In the genomic region with DNA sequence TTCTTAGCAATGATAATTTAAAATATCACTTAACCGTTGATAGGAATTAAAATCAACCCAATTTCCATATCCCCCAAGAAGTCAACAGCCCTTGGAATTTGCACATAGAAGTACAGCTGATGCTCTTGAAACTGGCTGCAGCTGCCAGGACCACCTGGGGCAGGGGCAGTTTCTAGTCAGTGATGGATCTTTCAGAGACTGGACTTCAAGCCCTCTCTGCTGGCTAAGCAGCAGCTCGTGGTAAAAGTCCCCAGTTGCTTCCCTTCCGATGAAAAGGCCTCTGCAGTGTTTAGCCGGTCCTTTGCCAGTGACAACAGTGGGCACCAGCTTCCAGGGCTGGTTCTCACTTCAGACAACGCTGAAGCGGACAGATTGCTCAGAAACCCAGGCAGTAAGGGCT, we compare ENCODE assay signal across 16 mouse cellular contexts.
DNase-seq lines count a peak whose midpoint lies in the region; ATAC-seq lines count a peak whose summit lies in the region.
"Had no signal": no experiment of that assay in that cellular context is flagged by ENCODE, and none has a peak within 500 bp of the region (broad histone marks: within the 10 kb centered on the region; RNA-seq: fewer than 3 reads in every experiment).

No protein-coding gene starts in this region.

- H3K9ac ChIP-seq in hindbrain, embryonic 13.5 days: no peak overlapping the region
- no peak overlapping the region for H3K9ac ChIP-seq in neural tube, embryonic 11.5 days (ENCODE audit: low read length)
- H3K9ac ChIP-seq in neural tube, embryonic 15.5 days (replicated peaks): no peak overlapping the region
- no peak overlapping the region for H3K9ac ChIP-seq in limb, embryonic 12.5 days (replicated peaks)
- H3K9ac ChIP-seq: forebrain, embryonic 13.5 days; forebrain, postnatal 0 days; heart, embryonic 13.5 days; hindbrain, embryonic 15.5 days had no signal

- H3K4me2 ChIP-seq in hindbrain, embryonic 13.5 days: no peak overlapping the region
- no peak overlapping the region for H3K4me2 ChIP-seq in neural tube, embryonic 11.5 days (ENCODE audit: low read depth)
- H3K4me2 ChIP-seq in neural tube, embryonic 15.5 days: no peak overlapping the region
- no peak overlapping the region for H3K4me2 ChIP-seq in limb, embryonic 12.5 days
- H3K4me2 ChIP-seq: forebrain, embryonic 13.5 days; heart, embryonic 13.5 days; hindbrain, embryonic 15.5 days had no signal

- no peaks in the 10 kb centered on the region for H3K36me3 ChIP-seq in hindbrain, embryonic 13.5 days
- H3K36me3 ChIP-seq in hindbrain, embryonic 10.5 days: no peaks in the 10 kb centered on the region
- no peaks in the 10 kb centered on the region for H3K36me3 ChIP-seq in neural tube, embryonic 11.5 days (ENCODE audit: control insufficient read depth, insufficient read depth, low read length)
- H3K36me3 ChIP-seq in neural tube, embryonic 15.5 days: no peaks in the 10 kb centered on the region
- no peaks in the 10 kb centered on the region for H3K36me3 ChIP-seq in limb, embryonic 12.5 days
- H3K36me3 ChIP-seq: embryonic facial prominence, embryonic 10.5 days; heart, embryonic 13.5 days; hindbrain, embryonic 15.5 days had no signal

- DNase-seq in cerebellum, postnatal 10 days: peak; percentile 57 to 67
- DNase-seq in hindbrain, embryonic 10.5 days (ENCODE audit: low spot score): no peak
- peak; percentile 20 for DNase-seq in neural tube, embryonic 11.5 days (ENCODE audit: low spot score)
- DNase-seq in right cerebral cortex, postnatal 4 days: no peak
- DNase-seq: forebrain, postnatal 0 days; gastrocnemius, postnatal 14 days; heart, adult 2 months; heart, postnatal 36 days had no signal

- H3K4me1 ChIP-seq in hindbrain, embryonic 13.5 days (replicated peaks): peaks cover 19% of the 10 kb centered on the region; the same call in 1 of the 2 replicates
- H3K4me1 ChIP-seq in hindbrain, embryonic 10.5 days (replicated peaks): peaks cover 13% of the 10 kb centered on the region; the same call in 1 of the 2 replicates
- no peaks in the 10 kb centered on the region for H3K4me1 ChIP-seq in neural tube, embryonic 11.5 days (ENCODE audit: control insufficient read depth, insufficient read depth, low read length)
- H3K4me1 ChIP-seq in neural tube, embryonic 15.5 days: 0 out of 2 replicates have a peak, but pooled peaks cover 9% of the 10 kb centered on the region
- H3K4me1 ChIP-seq in limb, embryonic 12.5 days (replicated peaks): peaks cover 7% of the 10 kb centered on the region
- H3K4me1 ChIP-seq: forebrain, embryonic 13.5 days had no signal

- 59% methylated on average over 6 of the region's 6 CpGs for WGBS in hindbrain, embryonic 13.5 days
- 73% methylated on average over 6 of the region's 6 CpGs for WGBS in hindbrain, embryonic 10.5 days
- 66% methylated on average over 6 of the region's 6 CpGs for WGBS in neural tube, embryonic 11.5 days
- 57% methylated on average over 6 of the region's 6 CpGs for WGBS in neural tube, embryonic 15.5 days
- WGBS in limb, embryonic 12.5 days: 69% methylated on average over 6 of the region's 6 CpGs

- 0 out of 2 replicates have a peak overlapping the region, but pooled peaks have one; percentile 55 for H3K27ac ChIP-seq in hindbrain, embryonic 13.5 days
- H3K27ac ChIP-seq in hindbrain, embryonic 10.5 days: no peak overlapping the region
- H3K27ac ChIP-seq in neural tube, embryonic 11.5 days (ENCODE audit: low read depth, low read length): no peak overlapping the region
- no peak overlapping the region; the same call in 1 of the 2 replicates for H3K27ac ChIP-seq in neural tube, embryonic 15.5 days (replicated peaks)
- peak overlapping the region; percentile 4; the same call in 1 of the 2 replicates for H3K27ac ChIP-seq in limb, embryonic 12.5 days
- H3K27ac ChIP-seq: embryonic facial prominence, embryonic 10.5 days; forebrain, embryonic 13.5 days; heart, adult 2 months; heart, embryonic 13.5 days; hindbrain, embryonic 15.5 days had no signal

- no peak for ATAC-seq in cerebellum, adult (ENCODE audit: insufficient number of reproducible peaks, low FRiP score, low TSS enrichment)
- no peak for ATAC-seq in hindbrain, embryonic 13.5 days (ENCODE audit: low FRiP score)
- no peak for ATAC-seq in neural tube, embryonic 11.5 days (ENCODE audit: insufficient read depth, low FRiP score, low TSS enrichment)
- no peak for ATAC-seq in neural tube, embryonic 15.5 days (ENCODE audit: low FRiP score)
- no peak for ATAC-seq in limb, embryonic 12.5 days (ENCODE audit: insufficient number of reproducible peaks, insufficient read depth, low FRiP score, low TSS enrichment, low read depth)
- ATAC-seq: forebrain, postnatal 0 days had no signal

- H3K9me3 ChIP-seq in hindbrain, embryonic 13.5 days: no peaks in the 10 kb centered on the region
- H3K9me3 ChIP-seq in hindbrain, embryonic 10.5 days: no peaks in the 10 kb centered on the region
- H3K9me3 ChIP-seq in neural tube, embryonic 11.5 days (ENCODE audit: control insufficient read depth, low read length): no peaks in the 10 kb centered on the region
- no peaks in the 10 kb centered on the region for H3K9me3 ChIP-seq in neural tube, embryonic 15.5 days (replicated peaks)
- H3K9me3 ChIP-seq in limb, embryonic 12.5 days: no peaks in the 10 kb centered on the region
- H3K9me3 ChIP-seq: embryonic facial prominence, embryonic 10.5 days; forebrain, embryonic 13.5 days; heart, embryonic 13.5 days; hindbrain, embryonic 15.5 days had no signal

- H3K4me3 ChIP-seq in hindbrain, embryonic 13.5 days: no peak overlapping the region
- no peak overlapping the region for H3K4me3 ChIP-seq in hindbrain, embryonic 10.5 days
- no peak overlapping the region for H3K4me3 ChIP-seq in neural tube, embryonic 11.5 days (ENCODE audit: low read depth, low read length)
- H3K4me3 ChIP-seq in neural tube, embryonic 15.5 days (replicated peaks): no peak overlapping the region
- H3K4me3 ChIP-seq in limb, embryonic 12.5 days (replicated peaks): no peak overlapping the region
- H3K4me3 ChIP-seq: embryonic facial prominence, embryonic 10.5 days; forebrain, embryonic 13.5 days; heart, adult 2 months; heart, embryonic 13.5 days; hindbrain, embryonic 15.5 days had no signal

- no peaks in the 10 kb centered on the region for H3K27me3 ChIP-seq in hindbrain, embryonic 13.5 days
- H3K27me3 ChIP-seq in hindbrain, embryonic 10.5 days (ENCODE audit: insufficient read depth, poor library complexity, severe bottlenecking): no peaks in the 10 kb centered on the region
- H3K27me3 ChIP-seq in neural tube, embryonic 11.5 days (ENCODE audit: control insufficient read depth, insufficient read depth, low read length): no peaks in the 10 kb centered on the region
- H3K27me3 ChIP-seq in neural tube, embryonic 15.5 days (replicated peaks): no peaks in the 10 kb centered on the region
- H3K27me3 ChIP-seq in limb, embryonic 12.5 days: 0 out of 2 replicates have a peak, but pooled peaks cover under 1% of the 10 kb centered on the region
- H3K27me3 ChIP-seq: forebrain, embryonic 13.5 days; heart, embryonic 13.5 days; hindbrain, embryonic 15.5 days had no signal

Comparison
In these comparisons a context has a peak if more than half of its experiments do, and no peak if none do; other contexts are left out.
1. H3K27ac ChIP-seq: peak in hindbrain, embryonic 13.5 days (single experiment) and limb, embryonic 12.5 days (single experiment); none in hindbrain, embryonic 10.5 days (single experiment), neural tube, embryonic 11.5 days (single experiment) and neural tube, embryonic 15.5 days (single experiment).
2. DNase-seq: peak in cerebellum, postnatal 10 days (2 of 2) and neural tube, embryonic 11.5 days (single experiment); none in hindbrain, embryonic 10.5 days (single experiment) and right cerebral cortex, postnatal 4 days (single experiment).